Mouse (Mus musculus): ENCODE data around the gene Naip1. TPM values are rescaled to one million over a fixed set of nuclear protein-coding genes. Genes with fewer than 3 reads are reported as not detected.
"Not testable (repeated sequence)": the region's sequence is repeated elsewhere in the genome, so short reads cannot be mapped to it uniquely, and the experiment has no call there.

Naip1 gene
- polyA plus RNA-seq, 1 experiment from 2014 or later, result not detected

- Histone ChIP-seq H3K9ac (replicated peaks; ENCODE audit: low read length) (no peak overlapping the region), H3K36me3 (ENCODE audit: insufficient read depth, low read length) (peaks cover 46% of the 10 kb centered on the region), H3K27me3 (ENCODE audit: insufficient read depth, low read length) (no peaks in the 10 kb centered on the region), H3K27ac (ENCODE audit: low read length) (no peak overlapping the region), H3K4me1 (ENCODE audit: insufficient read depth, low read length) (no peaks in the 10 kb centered on the region), H3K4me3 (ENCODE audit: low read length) (no peak overlapping the region), H3K4me2 (replicated peaks; ENCODE audit: low read depth, low read length) (no peak overlapping the region), H3K9me3 (ENCODE audit: low read length) (peaks cover 4% of the 10 kb centered on the region; the same call in 1 of the 2 replicates)
- no peak for ATAC-seq (ENCODE audit: low FRiP score, low TSS enrichment)
- 83% methylated on average over 2 of the region's 2 CpGs for WGBS
These were observed 11.0 kb upstream of the Naip1 start for GRCm38 (mm10) chr13:100463527-100464222.

- 68% methylated on average over 3 of the region's 3 CpGs for WGBS
- Histone ChIP-seq H3K9ac (replicated peaks; ENCODE audit: low read length) (no peak overlapping the region), H3K4me2 (replicated peaks; ENCODE audit: low read depth, low read length) (no peak overlapping the region), H3K36me3 (ENCODE audit: insufficient read depth, low read length) (peaks cover 26% of the 10 kb centered on the region), H3K4me3 (ENCODE audit: low read length) (no peak overlapping the region), H3K27ac (ENCODE audit: low read length) (no peak overlapping the region), H3K4me1 (ENCODE audit: insufficient read depth, low read length) (no peaks in the 10 kb centered on the region), H3K27me3 (ENCODE audit: insufficient read depth, low read length) (no peaks in the 10 kb centered on the region), H3K9me3 (ENCODE audit: low read length) (no peaks in the 10 kb centered on the region)
- no peak for ATAC-seq (ENCODE audit: low FRiP score, low TSS enrichment)
These were observed 8.7 kb upstream of the Naip1 start for GRCm38 (mm10) chr13:100461336-100461735.

GRCm38 (mm10) chr13:100449495-100449894 is 3.2 kb downstream of the Naip1 start:
- Histone ChIP-seq H3K9me3 (ENCODE audit: low read length) (no peaks in the 10 kb centered on the region), H3K36me3 (ENCODE audit: insufficient read depth, low read length) (no peaks in the 10 kb centered on the region), H3K4me3 (ENCODE audit: low read length) (no peak overlapping the region), H3K4me2 (replicated peaks; ENCODE audit: low read depth, low read length) (no peak overlapping the region), H3K27ac (ENCODE audit: low read length) (no peak overlapping the region), H3K9ac (replicated peaks; ENCODE audit: low read length) (no peak overlapping the region), H3K4me1 (ENCODE audit: insufficient read depth, low read length) (no peaks in the 10 kb centered on the region), H3K27me3 (ENCODE audit: insufficient read depth, low read length) (no peaks in the 10 kb centered on the region)
- WGBS, result 78% methylated on average over 1 of the region's 1 CpGs
- no peak for ATAC-seq (ENCODE audit: low FRiP score, low TSS enrichment)

GRCm38 (mm10) chr13:100440116-100440515 is 12.6 kb downstream of the Naip1 start:
- no peak overlapping the region for H3K4me2 ChIP-seq (replicated peaks; ENCODE audit: low read depth, low read length)
- no peaks in the 10 kb centered on the region for H3K4me1 ChIP-seq (ENCODE audit: insufficient read depth, low read length)
- H3K9ac ChIP-seq (replicated peaks; ENCODE audit: low read length), result no peak overlapping the region
- 57% methylated on average over 3 of the region's 3 CpGs for WGBS
- no peak overlapping the region for H3K4me3 ChIP-seq (ENCODE audit: low read length)
- H3K27ac ChIP-seq (ENCODE audit: low read length), result no peak overlapping the region
- no peak for ATAC-seq (ENCODE audit: low FRiP score, low TSS enrichment)
- no peaks in the 10 kb centered on the region for H3K9me3 ChIP-seq (ENCODE audit: low read length)
- no peaks in the 10 kb centered on the region for H3K27me3 ChIP-seq (ENCODE audit: insufficient read depth, low read length)
- H3K36me3 ChIP-seq (ENCODE audit: insufficient read depth, low read length), result no peaks in the 10 kb centered on the region

GRCm38 (mm10) chr13:100438701-100439100 is 14.0 kb downstream of the Naip1 start:
- no peak for ATAC-seq (ENCODE audit: low FRiP score, low TSS enrichment)
- H3K4me2 ChIP-seq (replicated peaks; ENCODE audit: low read depth, low read length), result no peak overlapping the region
- no peak overlapping the region for H3K4me3 ChIP-seq (ENCODE audit: low read length)
- no peak overlapping the region for H3K27ac ChIP-seq (ENCODE audit: low read length)
- H3K36me3 ChIP-seq (ENCODE audit: insufficient read depth, low read length), result no peaks in the 10 kb centered on the region
- no peaks in the 10 kb centered on the region for H3K4me1 ChIP-seq (ENCODE audit: insufficient read depth, low read length)
- 53% methylated on average over 1 of the region's 1 CpGs for WGBS
- no peak overlapping the region for H3K9ac ChIP-seq (replicated peaks; ENCODE audit: low read length)
- H3K9me3 ChIP-seq (ENCODE audit: low read length), result no peaks in the 10 kb centered on the region
- no peaks in the 10 kb centered on the region for H3K27me3 ChIP-seq (ENCODE audit: insufficient read depth, low read length)

GRCm38 (mm10) chr13:100437322-100437825 is 15.3 kb downstream of the Naip1 start:
- Histone ChIP-seq H3K27me3 (ENCODE audit: insufficient read depth, low read length) (no peaks in the 10 kb centered on the region), H3K4me3 (ENCODE audit: low read length) (no peak overlapping the region), H3K4me1 (ENCODE audit: insufficient read depth, low read length) (no peaks in the 10 kb centered on the region), H3K36me3 (ENCODE audit: insufficient read depth, low read length) (no peaks in the 10 kb centered on the region), H3K9me3 (ENCODE audit: low read length) (no peaks in the 10 kb centered on the region), H3K4me2 (replicated peaks; ENCODE audit: low read depth, low read length) (no peak overlapping the region), H3K27ac (ENCODE audit: low read length) (no peak overlapping the region), H3K9ac (replicated peaks; ENCODE audit: low read length) (no peak overlapping the region)
- WGBS, result 71% methylated on average over 3 of the region's 3 CpGs
- no peak for ATAC-seq (ENCODE audit: low FRiP score, low TSS enrichment)

- not testable (repeated sequence) for ATAC-seq (ENCODE audit: low FRiP score, low TSS enrichment); H3K9ac ChIP-seq (replicated peaks; ENCODE audit: low read length); H3K36me3 ChIP-seq (ENCODE audit: insufficient read depth, low read length); H3K4me2 ChIP-seq (replicated peaks; ENCODE audit: low read depth, low read length); H3K9me3 ChIP-seq (ENCODE audit: low read length); H3K27ac ChIP-seq (ENCODE audit: low read length); H3K4me3 ChIP-seq (ENCODE audit: low read length); H3K27me3 ChIP-seq (ENCODE audit: insufficient read depth, low read length); H3K4me1 ChIP-seq (ENCODE audit: insufficient read depth, low read length)
- WGBS, result 70% methylated on average over 1 of the region's 1 CpGs
These were observed 16.0 kb downstream of the Naip1 start for GRCm38 (mm10) chr13:100436556-100437163.

- 85% methylated on average over 7 of the region's 7 CpGs for WGBS
- not testable (repeated sequence) for H3K27ac ChIP-seq (ENCODE audit: low read length); H3K4me1 ChIP-seq (ENCODE audit: insufficient read depth, low read length); ATAC-seq (ENCODE audit: low FRiP score, low TSS enrichment); H3K4me3 ChIP-seq (ENCODE audit: low read length); H3K4me2 ChIP-seq (replicated peaks; ENCODE audit: low read depth, low read length); H3K27me3 ChIP-seq (ENCODE audit: insufficient read depth, low read length); H3K36me3 ChIP-seq (ENCODE audit: insufficient read depth, low read length); H3K9ac ChIP-seq (replicated peaks; ENCODE audit: low read length); H3K9me3 ChIP-seq (ENCODE audit: low read length)
These were observed 32.7 kb downstream of the Naip1 start for GRCm38 (mm10) chr13:100419958-100420357.

- 61% methylated on average over 1 of the region's 1 CpGs for WGBS
- Histone ChIP-seq H3K36me3 (ENCODE audit: insufficient read depth, low read length) (no peaks in the 10 kb centered on the region), H3K9ac (replicated peaks; ENCODE audit: low read length) (no peak overlapping the region), H3K9me3 (ENCODE audit: low read length) (peaks cover 6% of the 10 kb centered on the region; the same call in 1 of the 2 replicates), H3K4me3 (ENCODE audit: low read length) (no peak overlapping the region), H3K27me3 (ENCODE audit: insufficient read depth, low read length) (no peaks in the 10 kb centered on the region), H3K27ac (ENCODE audit: low read length) (no peak overlapping the region), H3K4me1 (ENCODE audit: insufficient read depth, low read length) (no peaks in the 10 kb centered on the region), H3K4me2 (replicated peaks; ENCODE audit: low read depth, low read length) (no peak overlapping the region)
- ATAC-seq (ENCODE audit: low FRiP score, low TSS enrichment), result no peak
These were observed 38.2 kb downstream of the Naip1 start for GRCm38 (mm10) chr13:100414428-100414827.

- ATAC-seq (ENCODE audit: low FRiP score, low TSS enrichment), result no peak
These were observed 42.8 kb downstream of the Naip1 start for GRCm38 (mm10) chr13:100409825-100410224.

More at GRCm38 (mm10) chr13:100409825-100410224, 42.8 kb downstream of the Naip1 start:
- no peaks in the 10 kb centered on the region for H3K9me3 ChIP-seq (ENCODE audit: low read length)
- no peak overlapping the region for H3K4me2 ChIP-seq (replicated peaks; ENCODE audit: low read depth, low read length)
- no peaks in the 10 kb centered on the region for H3K27me3 ChIP-seq (ENCODE audit: insufficient read depth, low read length)
- H3K4me1 ChIP-seq (ENCODE audit: insufficient read depth, low read length), result no peaks in the 10 kb centered on the region
- H3K27ac ChIP-seq (ENCODE audit: low read length), result no peak overlapping the region
- no peak overlapping the region for H3K9ac ChIP-seq (replicated peaks; ENCODE audit: low read length)
- H3K4me3 ChIP-seq (ENCODE audit: low read length), result no peak overlapping the region
- 77% methylated on average over 4 of the region's 4 CpGs for WGBS
- H3K36me3 ChIP-seq (ENCODE audit: insufficient read depth, low read length), result no peaks in the 10 kb centered on the region
